Mouse (Mus musculus) CD4-positive, CD25-positive, alpha-beta regulatory T cell, adult 9 weeks (primary cell): ENCODE measurements around the gene Ccl20. TPM values are rescaled to one million over a fixed set of nuclear protein-coding genes. Genes with fewer than 3 reads are reported as not detected.

Experiments used
- polyA plus RNA-seq: library from polyadenylated mRNA; unstranded; fragments of 100-300 nt; shearing (Covaris generic); gene quantifications from one replicate; pipeline ENCODE4 v1.2.1, GENCODE M21; 2017

Ccl20 gene
- polyA plus RNA-seq, result 1.8 TPM

DNA sequence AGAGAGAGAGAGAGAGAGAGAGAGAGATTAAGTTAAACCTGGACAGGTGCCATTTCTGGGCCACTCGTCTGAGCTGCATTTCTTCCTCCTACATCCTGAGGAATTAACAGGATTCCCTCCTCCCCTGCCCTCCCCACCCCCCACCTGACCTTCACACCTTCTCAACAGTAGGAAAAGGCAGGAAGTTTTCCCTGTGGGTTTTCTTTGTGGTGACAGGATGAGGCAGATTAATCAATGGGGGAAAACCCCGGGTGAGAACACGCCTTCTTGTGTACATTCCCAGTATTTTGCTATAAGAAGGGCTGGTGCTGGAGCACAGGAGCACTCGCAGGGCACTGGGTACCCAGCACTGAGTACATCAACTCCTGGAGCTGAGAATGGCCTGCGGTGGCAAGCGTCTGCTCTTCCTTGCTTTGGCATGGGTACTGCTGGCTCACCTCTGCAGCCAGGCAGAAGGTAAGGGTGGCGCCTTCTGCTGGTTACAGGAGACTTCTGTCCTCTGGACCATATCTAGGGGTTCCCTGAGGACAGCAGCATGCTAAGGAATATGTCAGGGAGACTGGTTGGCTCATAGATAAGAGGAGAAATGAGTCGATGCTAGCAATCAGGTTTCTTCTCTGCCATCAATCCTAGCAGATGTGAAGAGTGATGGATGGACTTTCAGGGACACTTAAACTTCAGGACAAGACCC, at the start of gene Ccl20:
TSS of gene Ccl20 (plus strand) at position 320 of the 691 bp plus-strand sequence.

GRCm38 (mm10) chr1:83159603-83160002, 43.0 kb downstream of the Ccl20 start, which contains the start of gene Daw1:
Daw1 (plus strand) TSS chr1:83159752.

Other genes with a start within 250 kb of the Ccl20 start
- 0.58 TPM for gene A030005L19Rik, start 203.4 kb upstream of the Ccl20 start, polyA plus RNA-seq
- gene A030014E15Rik, start 191.8 kb upstream of the Ccl20 start, polyA plus RNA-seq, result not detected
- not detected for gene Gm6217, start 185.4 kb upstream of the Ccl20 start, polyA plus RNA-seq
- not detected for gene A030003K21Rik, start 173.4 kb upstream of the Ccl20 start, polyA plus RNA-seq
- not detected for gene Gm7544, start 160.8 kb upstream of the Ccl20 start, polyA plus RNA-seq
- not detected for gene Gm47955, start 156.5 kb upstream of the Ccl20 start, polyA plus RNA-seq
- gene Gm47959, start 116.2 kb upstream of the Ccl20 start, polyA plus RNA-seq, result not detected
- gene Slc19a3, start 78.3 kb upstream of the Ccl20 start, polyA plus RNA-seq, result not detected
- gene Krtap28-10, start 74.3 kb upstream of the Ccl20 start, polyA plus RNA-seq, result not detected
- not detected for gene Gm47969, start 71.8 kb upstream of the Ccl20 start, polyA plus RNA-seq
- not detected for gene A030005K14Rik, start 57.4 kb upstream of the Ccl20 start, polyA plus RNA-seq
- gene Krtap28-13, start 55.8 kb upstream of the Ccl20 start, polyA plus RNA-seq, result not detected
- 0.33 TPM for gene Daw1, start 43.0 kb downstream of the Ccl20 start, polyA plus RNA-seq